10 mouse cellular contexts compared by ENCODE assay signal in the genomic region with DNA sequence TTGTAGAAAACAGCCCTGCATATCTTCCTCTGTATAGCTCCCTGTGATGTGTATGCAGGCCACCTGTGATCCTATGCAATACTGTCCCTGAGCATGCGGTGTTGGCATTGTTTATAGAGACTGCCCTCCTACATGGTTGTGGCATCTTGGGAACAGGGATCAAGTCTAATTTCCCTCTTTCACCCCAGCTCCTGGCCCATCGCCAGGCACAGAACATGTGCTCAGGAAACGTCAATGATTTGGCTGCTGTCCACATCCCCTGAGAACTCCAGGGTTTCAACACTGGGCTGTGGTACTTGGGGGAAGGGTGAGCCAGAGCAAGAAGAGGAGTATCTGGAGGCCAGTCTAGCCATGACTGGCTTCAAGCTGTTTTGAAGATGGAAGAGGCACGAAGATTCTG.
A peak's percentile ranks its signal among the peaks of the same experiment; 100 is the strongest.
DNase-seq lines count a peak whose midpoint lies in the region; ATAC-seq lines count a peak whose summit lies in the region.
"Had no signal": no experiment of that assay in that cellular context is flagged by ENCODE, and none has a peak within 500 bp of the region (broad histone marks: within the 10 kb centered on the region; RNA-seq: fewer than 3 reads in every experiment).

No protein-coding gene starts in this region.

- H3K9ac ChIP-seq in intestine, embryonic 15.5 days = no peak overlapping the region
- H3K9ac ChIP-seq: embryonic facial prominence, embryonic 12.5 days; liver, embryonic 13.5 days had no signal

- DNase-seq in cerebellum, postnatal 14 days = peak; percentile 15 to 51
- peak; percentile 30 for DNase-seq in 3134 (ENCODE audit: extremely low read depth, insufficient read length, low spot score)
- peak; percentile 27 for DNase-seq in fibroblast of lung, adult 2 months (ENCODE audit: low read depth)
- peak; percentile 30 to 62 for DNase-seq in lung, postnatal 4 days
- no peak for DNase-seq in layer of hippocampus, adult 9-11 months
- DNase-seq in thymus, postnatal 0 days (ENCODE audit: low spot score) = no peak
- DNase-seq: liver, embryonic 13.5 days had no signal

- H3K27ac ChIP-seq in intestine, embryonic 15.5 days = no peak overlapping the region
- H3K27ac ChIP-seq: embryonic facial prominence, embryonic 12.5 days; liver, embryonic 13.5 days had no signal

- no peaks in the 10 kb centered on the region for H3K36me3 ChIP-seq in intestine, embryonic 15.5 days
- H3K36me3 ChIP-seq: embryonic facial prominence, embryonic 12.5 days; liver, embryonic 13.5 days had no signal

- H3K4me1 ChIP-seq in intestine, embryonic 15.5 days (replicated peaks) = peaks cover 20% of the 10 kb centered on the region

- no peak for ATAC-seq in cerebellum, adult (ENCODE audit: insufficient number of reproducible peaks, low FRiP score, low TSS enrichment)
- peak; percentile 83 for ATAC-seq in intestine, embryonic 15.5 days

- H3K4me2 ChIP-seq in intestine, embryonic 15.5 days (replicated peaks) = no peak overlapping the region

- peaks cover 45% of the 10 kb centered on the region for H3K27me3 ChIP-seq in intestine, embryonic 15.5 days (replicated peaks)

- 28% methylated on average over 4 of the region's 4 CpGs for WGBS in intestine, embryonic 15.5 days

- no peaks in the 10 kb centered on the region for H3K9me3 ChIP-seq in intestine, embryonic 15.5 days
- H3K9me3 ChIP-seq: embryonic facial prominence, embryonic 12.5 days; liver, embryonic 13.5 days had no signal

- no peak overlapping the region for H3K4me3 ChIP-seq in intestine, embryonic 15.5 days (replicated peaks)

Comparison
In these comparisons a context has a peak if more than half of its experiments do, and no peak if none do; other contexts are left out.
1. DNase-seq: peak in cerebellum, postnatal 14 days (2 of 2), 3134 (single experiment), fibroblast of lung, adult 2 months (single experiment) and lung, postnatal 4 days (2 of 2); none in layer of hippocampus, adult 9-11 months (single experiment) and thymus, postnatal 0 days (single experiment).